Mouse (Mus musculus) kidney, adult 8-10 months (tissue): ENCODE data around the gene Clk2.
A peak's percentile ranks its signal among the peaks of the same experiment; 100 is the strongest.

ENCODE experiments used
- DNase-seq, 2 experiments: peaks; one replicate each; pipeline ENCODE4 v3.0.0; 2022

Gene Clk2

GRCm38 (mm10) chr3:89164506-89165267 is at the start of gene Clk2:
TSS of gene Clk2 (plus strand) at chr3:89164795.
- DNase-seq = peak; percentile 94 to 95

DNA sequence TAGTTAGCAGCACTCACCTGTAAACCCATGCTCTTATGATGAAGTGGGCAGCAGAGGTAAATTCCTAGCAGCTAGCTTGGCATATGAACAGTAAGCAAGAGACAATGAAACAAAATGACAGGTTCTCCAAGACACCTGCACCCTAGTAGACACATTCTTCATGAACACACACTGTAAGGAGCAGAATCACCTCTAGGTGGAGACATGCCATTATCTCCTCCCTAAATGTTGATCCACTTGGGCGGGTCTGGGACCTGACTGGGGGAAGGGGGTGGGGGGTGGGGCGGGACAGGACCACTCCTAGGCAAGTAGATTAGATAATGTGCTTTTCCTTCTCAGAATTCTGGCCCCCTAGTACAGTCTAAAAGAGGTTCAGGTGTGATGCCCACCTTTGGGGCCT is 49.1 kb upstream of the Clk2 start:
- peak in 1 of 2 experiments; percentile 49 for DNase-seq

DNA sequence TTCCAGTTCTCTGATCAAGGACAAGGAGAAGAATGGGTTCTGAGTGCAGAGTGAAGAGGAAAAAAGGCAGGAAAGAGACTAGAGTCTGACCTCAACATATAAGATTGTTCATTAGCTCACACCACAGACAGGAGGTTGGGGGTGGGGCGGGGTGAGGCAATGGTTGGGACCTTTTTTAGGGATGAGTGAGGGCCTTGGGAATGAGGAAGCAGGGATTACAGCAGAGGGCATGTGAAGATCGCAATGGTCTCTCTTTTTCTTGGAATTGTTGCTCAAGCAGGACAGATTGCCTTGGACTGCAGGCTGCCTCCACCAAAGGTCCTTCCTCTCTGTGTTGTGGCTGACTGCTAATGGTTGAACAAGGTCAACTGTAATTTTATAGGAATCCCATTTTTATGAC is 41.3 kb upstream of the Clk2 start:
- no peak for DNase-seq

DNA sequence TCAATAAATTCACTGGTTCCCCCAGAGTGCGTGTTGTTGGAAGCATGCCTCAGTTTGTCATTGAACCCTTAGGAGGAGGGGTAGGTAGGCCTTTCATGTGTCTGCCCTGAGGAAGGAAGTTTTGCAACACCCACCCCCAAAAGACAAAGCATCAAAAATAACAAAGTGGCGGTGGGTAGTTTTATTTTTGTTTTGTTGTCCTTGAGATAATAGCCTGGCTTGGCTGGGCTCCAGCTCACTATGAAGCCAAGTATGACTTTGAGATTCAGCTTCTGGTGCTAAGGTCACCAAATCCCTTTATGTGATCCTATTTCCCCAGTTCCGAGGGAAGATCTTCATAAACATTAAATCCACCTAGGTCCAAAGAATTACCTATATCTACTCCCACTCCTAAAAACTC is 40.4 kb upstream of the Clk2 start:
- no peak for DNase-seq

DNA sequence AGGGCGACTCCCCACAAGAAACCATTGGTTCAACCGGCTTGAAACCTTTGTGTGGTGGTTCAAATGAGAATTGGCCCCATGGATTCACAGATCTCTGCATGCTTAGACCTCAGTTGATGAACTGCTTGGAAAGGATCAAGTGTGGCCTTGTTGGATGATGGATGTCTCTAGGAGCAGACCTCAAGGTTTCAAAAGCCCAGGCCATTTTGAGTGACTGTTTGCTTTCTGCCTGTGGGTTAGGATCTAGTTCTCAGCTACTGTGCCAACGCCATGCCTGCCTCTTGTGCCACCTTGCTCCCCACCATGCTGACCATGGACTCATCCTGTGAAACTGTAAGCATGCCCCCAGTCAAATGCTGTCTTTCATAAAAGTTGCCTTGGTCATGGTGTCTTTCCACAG is 38.6 kb upstream of the Clk2 start:
- DNase-seq = no peak

DNA sequence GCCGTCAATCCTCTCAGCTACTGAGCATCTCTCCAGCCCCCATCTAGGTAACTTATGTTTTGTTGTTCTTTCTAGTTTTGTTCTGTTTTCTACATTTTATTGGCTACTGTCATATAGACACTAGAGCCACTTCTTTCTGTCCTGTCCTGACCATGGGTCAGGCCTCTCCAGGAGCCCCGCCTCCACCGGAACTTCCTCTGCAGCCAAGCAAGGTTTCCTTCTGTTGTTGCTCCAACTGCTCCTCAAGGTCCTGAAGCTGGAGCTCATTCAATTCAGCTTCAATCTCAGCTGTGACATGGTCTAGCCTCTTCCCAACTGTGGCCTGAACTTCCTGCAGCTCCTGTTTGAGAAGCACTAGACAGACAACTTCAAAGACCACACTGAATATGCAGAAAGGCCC is 34.7 kb upstream of the Clk2 start:
- no peak for DNase-seq

GRCm38 (mm10) chr3:89131816-89132215 is 32.8 kb upstream of the Clk2 start:
- no peak for DNase-seq

GRCm38 (mm10) chr3:89132285-89133062 is 32.1 kb upstream of the Clk2 start:
- DNase-seq = no peak

DNA sequence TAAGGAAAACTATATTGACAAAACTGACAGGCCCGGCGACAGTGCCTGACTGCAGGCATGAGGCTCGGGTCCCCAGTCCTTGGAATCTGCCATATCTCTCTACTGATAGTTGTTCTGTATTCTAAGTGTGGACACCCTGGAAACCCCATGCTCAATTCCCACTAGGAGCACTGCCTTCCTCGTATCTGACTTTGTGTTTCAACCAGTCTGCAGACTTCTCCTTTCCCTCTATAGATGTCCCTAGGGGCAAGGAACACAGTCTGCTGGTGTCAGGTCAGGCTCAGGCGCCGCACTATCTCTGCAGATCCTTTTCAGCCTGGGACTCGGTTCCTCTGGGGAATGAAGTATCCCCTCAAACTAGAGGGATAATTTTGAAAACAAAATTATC is 31.5 kb upstream of the Clk2 start:
- DNase-seq = no peak

- DNase-seq = no peak
Observed at GRCm38 (mm10) chr3:89133752-89134151, 30.8 kb upstream of the Clk2 start.

DNA sequence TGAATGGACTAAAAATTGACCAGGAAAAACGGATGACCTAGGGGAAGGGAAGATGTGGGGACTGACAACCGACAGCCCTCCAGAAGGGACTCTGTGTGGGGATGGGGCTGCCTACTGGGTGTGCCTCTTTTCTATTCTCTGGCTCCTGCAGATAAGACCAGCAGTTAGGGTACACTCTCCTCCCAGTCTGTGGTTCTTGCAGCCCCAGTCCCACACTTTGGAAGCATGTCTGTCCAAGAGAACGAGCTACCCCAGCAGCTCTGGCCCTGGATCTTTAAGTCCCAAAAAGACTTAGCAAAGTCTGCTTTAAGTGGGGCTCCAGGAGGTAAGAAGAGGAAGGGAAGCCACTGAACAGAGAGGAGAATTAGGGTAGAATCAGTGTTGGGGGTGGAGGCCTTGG is 28.6 kb upstream of the Clk2 start, which contains the start of gene Pklr:
Pklr (plus strand) TSS at position 185 of the 400 bp plus-strand sequence.
- DNase-seq = no peak

GRCm38 (mm10) chr3:89136365-89136764 is 28.2 kb upstream of the Clk2 start:
- peak; percentile 89 to 90 for DNase-seq

- DNase-seq = peak; percentile 54 to 68
Observed at GRCm38 (mm10) chr3:89144821-89145220, 19.8 kb upstream of the Clk2 start.

DNA sequence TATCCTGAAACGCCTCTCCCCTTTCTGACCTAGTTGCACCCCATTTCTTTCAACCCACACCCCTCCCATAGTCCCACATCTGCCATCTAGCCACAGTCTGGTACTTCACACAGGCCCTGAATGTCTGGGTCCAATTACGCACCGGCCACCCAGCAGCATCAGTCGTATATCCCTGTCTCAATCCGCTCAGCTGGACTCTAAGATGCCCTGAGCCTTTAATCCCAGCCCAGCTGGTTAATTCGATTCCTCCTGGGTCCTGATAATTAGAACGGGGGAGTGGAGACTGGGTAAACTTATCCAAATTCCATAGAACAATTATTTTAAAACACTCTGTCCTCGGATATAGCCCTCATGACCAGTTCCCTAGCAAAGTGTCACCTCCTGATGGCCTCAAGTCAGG is 19.0 kb upstream of the Clk2 start:
- no peak for DNase-seq

- DNase-seq = peak; percentile 63
Observed at GRCm38 (mm10) chr3:89147101-89147978, 17.3 kb upstream of the Clk2 start.

GRCm38 (mm10) chr3:89147979-89148311 is 16.6 kb upstream of the Clk2 start:
- no peak for DNase-seq

DNA sequence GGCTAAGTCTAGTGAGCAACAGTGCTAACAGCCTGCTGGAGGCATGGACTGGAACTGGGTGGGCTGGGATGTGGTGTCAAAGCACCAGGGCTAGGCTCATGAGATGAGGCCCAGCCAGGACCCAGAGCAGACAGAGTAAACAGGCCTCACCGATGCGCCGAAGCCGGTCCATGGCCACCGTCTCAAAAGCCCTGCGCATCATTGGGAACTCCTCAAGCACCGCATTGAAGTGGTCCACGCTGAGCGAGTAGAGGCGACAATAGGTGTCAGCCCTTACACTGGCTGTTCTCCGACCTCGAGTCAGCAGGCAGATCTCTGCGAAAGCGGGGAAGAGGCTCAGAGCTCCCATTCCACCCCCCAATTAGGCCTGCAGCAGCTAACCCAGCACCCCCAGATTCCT is 16.0 kb upstream of the Clk2 start:
- DNase-seq = no peak

DNA sequence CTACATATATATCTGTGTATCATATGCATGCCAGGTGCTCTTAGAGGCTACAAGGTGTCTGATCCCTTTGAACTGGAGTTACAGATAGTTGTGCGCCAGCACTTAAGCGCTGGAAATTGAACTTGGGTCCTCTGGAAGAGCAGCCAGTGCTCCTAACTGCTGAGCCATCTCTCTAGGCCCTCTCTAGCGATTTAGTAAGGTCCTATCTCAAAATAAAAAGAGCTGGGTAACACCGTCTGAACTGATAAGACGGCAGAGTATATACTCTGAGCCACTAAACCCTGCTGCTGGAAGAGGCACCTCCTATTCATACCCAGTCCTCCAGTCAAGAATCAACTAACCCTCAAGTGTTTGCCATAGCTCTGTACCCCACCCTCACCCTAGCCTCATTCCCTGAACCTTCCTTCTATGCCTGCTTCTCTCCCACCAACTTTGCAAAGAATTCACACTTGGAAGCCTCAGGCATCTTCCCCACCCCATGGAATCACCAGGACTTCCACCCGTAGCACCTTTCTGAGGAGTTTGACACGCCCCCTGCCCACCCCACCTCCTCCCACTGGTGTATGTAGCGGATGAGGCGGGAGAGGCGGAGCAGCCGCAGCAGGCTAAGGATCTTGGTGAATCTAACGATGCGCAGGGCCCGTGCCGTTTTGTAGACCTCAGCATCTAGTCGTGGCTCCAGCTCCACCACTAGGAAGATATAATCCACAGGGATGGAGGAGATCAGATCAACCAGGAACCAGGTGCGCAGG is 12.3 kb upstream of the Clk2 start:
- no peak for DNase-seq

- DNase-seq = no peak
Observed at GRCm38 (mm10) chr3:89156951-89157350, 7.6 kb upstream of the Clk2 start.

DNA sequence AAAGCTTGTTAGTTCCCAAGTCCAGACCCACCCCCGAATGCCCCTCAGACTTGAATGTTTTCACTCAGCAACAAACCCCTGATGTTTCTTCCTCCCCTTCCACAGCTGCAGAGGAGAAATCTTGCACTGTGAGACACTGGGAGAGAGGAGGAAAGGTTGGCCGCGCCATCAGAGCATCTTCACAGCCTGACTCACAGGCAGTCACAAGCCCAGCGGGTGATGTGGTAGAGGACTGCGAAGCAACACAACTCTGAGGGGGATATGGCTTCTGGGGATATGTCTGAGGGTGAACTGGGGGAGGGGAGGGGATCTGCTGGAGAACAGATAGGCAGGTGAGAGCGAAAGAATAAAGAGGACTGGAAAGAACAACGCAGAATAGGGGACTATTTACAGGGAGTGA is 5.9 kb upstream of the Clk2 start:
- no peak for DNase-seq

DNA sequence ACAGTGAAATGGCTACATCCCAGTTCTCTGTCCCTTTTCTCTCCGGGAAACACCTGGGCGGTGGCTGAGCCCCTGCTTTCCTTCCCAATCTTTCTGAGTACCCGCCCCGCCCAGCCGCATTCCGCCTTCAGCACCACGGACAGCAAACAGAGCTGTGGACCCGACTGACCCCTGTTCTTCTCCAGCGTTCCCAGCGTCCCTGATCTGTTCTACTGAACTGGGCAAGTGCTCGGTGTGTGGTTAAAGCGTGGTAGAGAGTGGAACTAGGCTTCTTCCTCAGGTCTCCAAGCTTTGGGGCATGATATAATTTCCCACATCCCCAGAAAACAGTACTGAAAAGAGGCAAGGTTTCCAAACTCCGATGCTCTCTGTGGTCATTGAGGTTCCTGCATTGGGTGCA is 5.4 kb upstream of the Clk2 start:
- peak; percentile 42 to 70 for DNase-seq

DNA sequence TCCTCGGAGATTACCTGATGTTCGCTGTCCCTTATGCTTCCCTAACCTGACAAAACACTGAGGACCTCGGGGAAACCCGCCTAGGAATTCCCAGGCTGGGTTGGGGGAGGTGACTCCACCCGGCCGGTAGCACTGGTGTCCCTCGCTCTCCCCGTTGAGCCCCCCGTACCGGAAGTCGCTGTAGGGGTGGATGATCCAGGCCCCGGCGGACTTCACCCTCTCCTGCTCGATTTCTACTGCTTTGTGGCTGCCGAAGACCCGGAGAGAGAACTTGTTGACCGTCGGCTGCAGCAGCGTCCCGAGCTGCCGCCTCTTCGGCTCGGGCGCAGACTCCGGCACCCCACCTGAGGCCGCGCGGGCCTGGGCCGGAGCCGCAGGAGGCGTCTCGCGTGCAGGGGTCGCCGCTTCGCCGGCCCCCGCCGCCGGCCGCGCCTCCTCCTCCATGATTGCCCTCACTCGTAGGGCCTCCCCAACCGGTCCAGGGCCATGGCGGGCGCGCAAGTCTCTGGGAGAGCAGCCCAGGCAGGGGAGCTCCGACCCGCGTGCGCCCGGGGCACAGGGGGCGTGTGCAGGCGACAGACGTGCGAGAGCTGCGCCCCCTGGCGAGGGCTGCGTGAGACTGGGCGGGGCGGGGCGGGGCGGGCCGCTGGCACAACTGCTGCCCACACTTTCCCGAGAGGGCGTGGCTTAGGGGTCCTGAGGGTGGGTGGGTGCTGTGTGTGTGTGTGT is 4.8 kb upstream of the Clk2 start, which contains the start of gene Hcn3:
Hcn3 (minus strand) TSS at position 581 of the 729 bp plus-strand sequence.
- DNase-seq = no peak
